Mouse (Mus musculus) kidney, postnatal 36 days (tissue): ENCODE measurements at regions not wholly inside any gene's neighbourhood (a gene's known extent, or its start where the extent isn't known, plus 50 kb on each side); places are given as distances from the start of the nearest gene placed in this dataset.

Source experiments
- DNase-seq, 2 experiments: peaks; one replicate each; pipeline ENCODE4 v3.0.0; 2021 to 2022; ENCODE audit warnings: mixed read lengths in 2 of 2

GRCm38 (mm10) chr2:167878255-167878865 is 53.5 kb upstream of the Ptpn1 start:
- no peak for DNase-seq

- peak; percentile 47 to 53 for DNase-seq
Observed at GRCm38 (mm10) chr2:167877254-167877870, 54.5 kb upstream of the Ptpn1 start.

- no peak for DNase-seq
Observed at GRCm38 (mm10) chr2:167872507-167872906, 59.4 kb upstream of the Ptpn1 start.

- no peak for DNase-seq
Observed at GRCm38 (mm10) chr2:167870153-167870552, 61.7 kb upstream of the Ptpn1 start.

GRCm38 (mm10) chr2:167866751-167867150 is 65.1 kb upstream of the Ptpn1 start:
- DNase-seq, result peak; percentile 92 to 93

- no peak for DNase-seq
Observed at GRCm38 (mm10) chr2:167865525-167865924, 66.3 kb upstream of the Ptpn1 start.

- DNase-seq, result peak in 1 of 2 experiments; percentile 47
Observed at GRCm38 (mm10) chr2:167864672-167865071, 67.2 kb upstream of the Ptpn1 start.

- DNase-seq, result peak; percentile 80 to 85
Observed at GRCm38 (mm10) chr2:167864228-167864627, 67.6 kb upstream of the Ptpn1 start.

GRCm38 (mm10) chr2:167863616-167864015 is 68.2 kb upstream of the Ptpn1 start:
- DNase-seq, result no peak

- DNase-seq, result no peak
Observed at GRCm38 (mm10) chr2:167861178-167861520, 70.7 kb upstream of the Ptpn1 start.

GRCm38 (mm10) chr2:167860457-167861177 is 71.2 kb upstream of the Ptpn1 start:
- peak; percentile 96 to 99 for DNase-seq

GRCm38 (mm10) chr2:167859575-167859974 is 72.3 kb upstream of the Ptpn1 start:
- DNase-seq, result no peak

GRCm38 (mm10) chr2:167858346-167858745 is 73.5 kb upstream of the Ptpn1 start:
- peak in 1 of 2 experiments; percentile 57 for DNase-seq

- no peak for DNase-seq
Observed at GRCm38 (mm10) chr2:167857911-167858310, 73.9 kb upstream of the Ptpn1 start.

GRCm38 (mm10) chr2:167856920-167857475 is 74.9 kb upstream of the Ptpn1 start:
- peak; percentile 86 to 92 for DNase-seq

- DNase-seq, result peak; percentile 42 to 63
Observed at GRCm38 (mm10) chr2:167856020-167856419, 75.8 kb upstream of the Ptpn1 start.

- no peak for DNase-seq
Observed at GRCm38 (mm10) chr2:167854060-167854459, 77.8 kb upstream of the Ptpn1 start.

- DNase-seq, result peak; percentile 56 to 58
Observed at GRCm38 (mm10) chr2:167853411-167853821, 78.4 kb upstream of the Ptpn1 start.

GRCm38 (mm10) chr2:167852582-167852981 is 79.3 kb upstream of the Ptpn1 start:
- peak; percentile 88 to 90 for DNase-seq

- peak; percentile 78 to 95 for DNase-seq
Observed at GRCm38 (mm10) chr2:167851216-167851896, 80.5 kb upstream of the Ptpn1 start.

GRCm38 (mm10) chr2:167849999-167850552 is 81.8 kb upstream of the Ptpn1 start:
- DNase-seq, result no peak
